Mouse (Mus musculus) layer of hippocampus, adult 9-10 months (tissue): ENCODE results near the gene Snx17.
A peak's percentile ranks its signal among the peaks of the same experiment; 100 is the strongest.

ENCODE experiments used
- DNase-seq: peaks from one replicate; pipeline ENCODE4 v3.0.0; 2022; ENCODE audit warnings: low spot score

Gene Snx17

GRCm38 (mm10) chr5:31240637-31241521, 47.9 kb downstream of the Snx17 start, which contains the start of the genes Nrbp1 and Gm9970:
Gene Nrbp1 (plus strand): TSS chr5:31240864.
Gene Gm9970 (minus strand): TSS chr5:31241232.
- peak; percentile 83 for DNase-seq

GRCm38 (mm10) chr5:31241522-31242034, 48.6 kb downstream of the Snx17 start:
- DNase-seq = no peak

GRCm38 (mm10) chr5:31242191-31242590, 49.2 kb downstream of the Snx17 start:
- no peak for DNase-seq
